Mouse (Mus musculus): ENCODE data around the gene Akt1. TPM values are rescaled to one million over a fixed set of nuclear protein-coding genes. Genes with fewer than 3 reads are reported as not detected.
A peak's percentile ranks its signal among the peaks of the same experiment; 100 is the strongest.

The Akt1 gene
- polyA plus RNA-seq, 1 experiment from 2014 or later = 46.4 TPM

GRCm38 (mm10) chr12:112631472-112631871, 43.2 kb downstream of the Akt1 start:
- 82% methylated on average over 1 of the region's 1 CpGs for WGBS
- Histone ChIP-seq H3K9ac (no peak overlapping the region), H3K36me3 (ENCODE audit: poor library complexity, severe bottlenecking) (no peaks in the 10 kb centered on the region), H3K27ac (no peak overlapping the region), H3K4me1 (peaks cover 8% of the 10 kb centered on the region), H3K4me3 (no peak overlapping the region), H3K9me3 (replicated peaks) (no peaks in the 10 kb centered on the region), H3K27me3 (no peaks in the 10 kb centered on the region), H3K4me2 (no peak overlapping the region)
- no peak for ATAC-seq

GRCm38 (mm10) chr12:112630796-112631195, 43.9 kb downstream of the Akt1 start:
- H3K36me3 ChIP-seq (ENCODE audit: poor library complexity, severe bottlenecking) = no peaks in the 10 kb centered on the region
- ATAC-seq = no peak
- WGBS = 80% methylated on average over 5 of the region's 5 CpGs

GRCm38 (mm10) chr12:112630029-112630428, 44.7 kb downstream of the Akt1 start:
- Histone ChIP-seq H3K4me2 (no peak overlapping the region), H3K27me3 (no peaks in the 10 kb centered on the region), H3K4me1 (peaks cover 8% of the 10 kb centered on the region), H3K9ac (no peak overlapping the region), H3K36me3 (ENCODE audit: poor library complexity, severe bottlenecking) (no peaks in the 10 kb centered on the region), H3K4me3 (no peak overlapping the region), H3K9me3 (replicated peaks) (no peaks in the 10 kb centered on the region), H3K27ac (no peak overlapping the region)
- no peak for ATAC-seq
- 95% methylated on average over 12 of the region's 12 CpGs for WGBS

More at GRCm38 (mm10) chr12:112630796-112631195, 43.9 kb downstream of the Akt1 start:
- no peak overlapping the region for H3K4me3 ChIP-seq
- no peak overlapping the region for H3K27ac ChIP-seq
- no peak overlapping the region for H3K9ac ChIP-seq
- peaks cover 8% of the 10 kb centered on the region for H3K4me1 ChIP-seq
- H3K4me2 ChIP-seq = no peak overlapping the region
- H3K9me3 ChIP-seq (replicated peaks) = no peaks in the 10 kb centered on the region
- H3K27me3 ChIP-seq = no peaks in the 10 kb centered on the region

- 39% methylated on average over 19 of the region's 19 CpGs for WGBS
- Histone ChIP-seq H3K9ac (no peak overlapping the region), H3K4me2 (peak overlapping the region; percentile 53), H3K27me3 (no peaks in the 10 kb centered on the region), H3K4me1 (peaks cover 8% of the 10 kb centered on the region), H3K36me3 (ENCODE audit: poor library complexity, severe bottlenecking) (no peaks in the 10 kb centered on the region), H3K9me3 (replicated peaks) (no peaks in the 10 kb centered on the region), H3K27ac (no peak overlapping the region), H3K4me3 (peak overlapping the region; percentile 22)
- peak; percentile 81 for ATAC-seq
Observed at GRCm38 (mm10) chr12:112628928-112629721, 45.6 kb downstream of the Akt1 start.

- H3K4me3 ChIP-seq = no peak overlapping the region
- no peak overlapping the region for H3K4me2 ChIP-seq
- WGBS = 90% methylated on average over 6 of the region's 6 CpGs
- ATAC-seq = no peak
- H3K27me3 ChIP-seq = no peaks in the 10 kb centered on the region
- no peak overlapping the region for H3K9ac ChIP-seq
- no peaks in the 10 kb centered on the region for H3K9me3 ChIP-seq (replicated peaks)
- no peak overlapping the region for H3K27ac ChIP-seq
- H3K4me1 ChIP-seq = peaks cover 8% of the 10 kb centered on the region
- H3K36me3 ChIP-seq (ENCODE audit: poor library complexity, severe bottlenecking) = no peaks in the 10 kb centered on the region
Observed at GRCm38 (mm10) chr12:112628197-112628596, 46.5 kb downstream of the Akt1 start.

- Histone ChIP-seq H3K4me1 (peaks cover 8% of the 10 kb centered on the region), H3K4me2 (no peak overlapping the region), H3K4me3 (no peak overlapping the region), H3K27ac (no peak overlapping the region), H3K36me3 (ENCODE audit: poor library complexity, severe bottlenecking) (no peaks in the 10 kb centered on the region), H3K9ac (no peak overlapping the region), H3K9me3 (replicated peaks) (no peaks in the 10 kb centered on the region), H3K27me3 (peaks cover 2% of the 10 kb centered on the region)
- no peak for ATAC-seq
- WGBS = 63% methylated on average over 7 of the region's 7 CpGs
Observed at GRCm38 (mm10) chr12:112627097-112627881, 47.4 kb downstream of the Akt1 start.

- 86% methylated on average over 6 of the region's 6 CpGs for WGBS
- Histone ChIP-seq H3K4me2 (no peak overlapping the region), H3K9me3 (replicated peaks) (no peaks in the 10 kb centered on the region), H3K9ac (no peak overlapping the region), H3K4me3 (no peak overlapping the region), H3K27ac (no peak overlapping the region), H3K36me3 (ENCODE audit: poor library complexity, severe bottlenecking) (no peaks in the 10 kb centered on the region), H3K27me3 (peaks cover 11% of the 10 kb centered on the region), H3K4me1 (peaks cover 8% of the 10 kb centered on the region)
- ATAC-seq = no peak
Observed at GRCm38 (mm10) chr12:112626455-112626854, 48.2 kb downstream of the Akt1 start.

GRCm38 (mm10) chr12:112625700-112626099, 49.0 kb downstream of the Akt1 start:
- no peak overlapping the region for H3K4me3 ChIP-seq
- ATAC-seq = no peak
- no peak overlapping the region for H3K4me2 ChIP-seq
- H3K36me3 ChIP-seq (ENCODE audit: poor library complexity, severe bottlenecking) = no peaks in the 10 kb centered on the region
- H3K9ac ChIP-seq = no peak overlapping the region
- peaks cover 18% of the 10 kb centered on the region for H3K27me3 ChIP-seq
- peaks cover 8% of the 10 kb centered on the region for H3K4me1 ChIP-seq
- no peaks in the 10 kb centered on the region for H3K9me3 ChIP-seq (replicated peaks)
- no peak overlapping the region for H3K27ac ChIP-seq
- 88% methylated on average over 4 of the region's 4 CpGs for WGBS

GRCm38 (mm10) chr12:112623742-112624141, 50.9 kb downstream of the Akt1 start:
- peak; percentile 38; the same call in 1 of the 2 replicates for ATAC-seq
- Histone ChIP-seq H3K4me3 (no peak overlapping the region), H3K27me3 (peaks cover 37% of the 10 kb centered on the region), H3K4me1 (peaks cover 16% of the 10 kb centered on the region), H3K4me2 (no peak overlapping the region), H3K9me3 (replicated peaks) (no peaks in the 10 kb centered on the region), H3K36me3 (ENCODE audit: poor library complexity, severe bottlenecking) (no peaks in the 10 kb centered on the region), H3K9ac (no peak overlapping the region), H3K27ac (no peak overlapping the region)
- 29% methylated on average over 2 of the region's 2 CpGs for WGBS

GRCm38 (mm10) chr12:112621900-112622299, 52.8 kb downstream of the Akt1 start:
- 78% methylated on average over 3 of the region's 3 CpGs for WGBS
- Histone ChIP-seq H3K36me3 (ENCODE audit: poor library complexity, severe bottlenecking) (no peaks in the 10 kb centered on the region), H3K9me3 (replicated peaks) (no peaks in the 10 kb centered on the region), H3K4me1 (peaks cover 21% of the 10 kb centered on the region), H3K27ac (no peak overlapping the region), H3K9ac (no peak overlapping the region), H3K4me2 (no peak overlapping the region), H3K4me3 (no peak overlapping the region), H3K27me3 (peaks cover 42% of the 10 kb centered on the region)
- no peak for ATAC-seq

- ATAC-seq = peak; percentile 14; the same call in 1 of the 2 replicates
- H3K4me2 ChIP-seq = peak overlapping the region; percentile 95
- H3K4me1 ChIP-seq = peaks cover 21% of the 10 kb centered on the region
- peak overlapping the region; percentile 49 for H3K4me3 ChIP-seq
- 14% methylated on average over 16 of the region's 16 CpGs for WGBS
- no peaks in the 10 kb centered on the region for H3K9me3 ChIP-seq (replicated peaks)
- no peak overlapping the region for H3K27ac ChIP-seq
- peak overlapping the region; percentile 74 for H3K9ac ChIP-seq
- H3K36me3 ChIP-seq (ENCODE audit: poor library complexity, severe bottlenecking) = no peaks in the 10 kb centered on the region
- peaks cover 42% of the 10 kb centered on the region for H3K27me3 ChIP-seq
Observed at GRCm38 (mm10) chr12:112620354-112621061, 54.2 kb downstream of the Akt1 start.

Data from forebrain, embryonic 13.5 days (tissue).